Mouse (Mus musculus) cerebellum, postnatal 4 days (tissue): ENCODE results near the gene Uhrf1bp1l.
"Not testable (repeated sequence)": the region's sequence is repeated elsewhere in the genome, so short reads cannot be mapped to it uniquely, and the experiment has no call there.

Experiments used
- DNase-seq, 2 experiments: peaks; one replicate each; pipeline ENCODE4 v3.0.0; 2022; ENCODE audit warnings: low spot score in 2 of 2, mixed read lengths in 1 of 2

Gene Uhrf1bp1l

GRCm38 (mm10) chr10:89744871-89745665 lies at the start of gene Uhrf1bp1l:
Gene Uhrf1bp1l, plus strand, starts transcription at chr10:89744991.
- peak; percentile 72 to 88 for DNase-seq

- no peak for DNase-seq
These were observed 49.4 kb upstream of the Uhrf1bp1l start for GRCm38 (mm10) chr10:89695194-89695911.

- DNase-seq = not testable (repeated sequence)
These were observed 48.5 kb upstream of the Uhrf1bp1l start for GRCm38 (mm10) chr10:89696270-89696669.

GRCm38 (mm10) chr10:89697956-89698355 lies 46.8 kb upstream of the Uhrf1bp1l start:
- no peak for DNase-seq

- DNase-seq = no peak
These were observed 41.7 kb upstream of the Uhrf1bp1l start for GRCm38 (mm10) chr10:89703042-89703441.

- DNase-seq = no peak
These were observed 37.4 kb upstream of the Uhrf1bp1l start for GRCm38 (mm10) chr10:89707397-89707796.

- no peak for DNase-seq
These were observed 36.1 kb upstream of the Uhrf1bp1l start for GRCm38 (mm10) chr10:89708720-89709119.

- no peak for DNase-seq
These were observed 29.9 kb upstream of the Uhrf1bp1l start for GRCm38 (mm10) chr10:89714910-89715309.

GRCm38 (mm10) chr10:89720252-89720651 lies 24.5 kb upstream of the Uhrf1bp1l start:
- DNase-seq = no peak

GRCm38 (mm10) chr10:89720796-89721195 lies 24.0 kb upstream of the Uhrf1bp1l start:
- DNase-seq = no peak

GRCm38 (mm10) chr10:89722247-89723195 lies 22.3 kb upstream of the Uhrf1bp1l start:
- no peak for DNase-seq

- no peak for DNase-seq
These were observed 14.4 kb upstream of the Uhrf1bp1l start for GRCm38 (mm10) chr10:89730386-89730785.

GRCm38 (mm10) chr10:89731341-89731740 lies 13.4 kb upstream of the Uhrf1bp1l start:
- DNase-seq = no peak

GRCm38 (mm10) chr10:89732001-89732794 lies 12.6 kb upstream of the Uhrf1bp1l start, which contains the start of gene Actr6:
Gene Actr6, minus strand, starts transcription at chr10:89732295.
- DNase-seq = peak; percentile 70 to 87

GRCm38 (mm10) chr10:89737092-89737491 lies 7.7 kb upstream of the Uhrf1bp1l start:
- DNase-seq = no peak

GRCm38 (mm10) chr10:89737887-89738286 lies 6.9 kb upstream of the Uhrf1bp1l start:
- no peak for DNase-seq

- DNase-seq = no peak
These were observed 6.4 kb upstream of the Uhrf1bp1l start for GRCm38 (mm10) chr10:89738395-89738794.

- no peak for DNase-seq
These were observed 5.1 kb upstream of the Uhrf1bp1l start for GRCm38 (mm10) chr10:89739703-89740102.

- no peak for DNase-seq
These were observed 3.8 kb upstream of the Uhrf1bp1l start for GRCm38 (mm10) chr10:89740995-89741394.

GRCm38 (mm10) chr10:89743266-89743665 lies 1.5 kb upstream of the Uhrf1bp1l start:
- no peak for DNase-seq

- no peak for DNase-seq
These were observed 450 bp upstream of the Uhrf1bp1l start for GRCm38 (mm10) chr10:89744341-89744740.
